Mouse (Mus musculus) E14TG2a.4 (cell line): ENCODE measurements around the gene Hyal3.

ENCODE experiments used
- H3K27me3 ChIP-seq: 2 replicates; pipeline ENCODE4 v1.6.1; 2014; ENCODE audit warnings: low read length, control low read depth; ENCODE audit not compliant: insufficient read depth
- H3K36me3 ChIP-seq: 2 replicates; pipeline ENCODE4 v1.6.1; 2014; ENCODE audit warnings: low read length, control low read depth; ENCODE audit not compliant: insufficient read depth
- H3K4me1 ChIP-seq: replicated peaks from 2 replicates; pipeline ENCODE4 v1.6.1; 2014; ENCODE audit warnings: low read depth, low read length, control low read depth
- H3K4me3 ChIP-seq: replicated peaks from 2 replicates; pipeline ENCODE4 v1.5.1; 2014; ENCODE audit warnings: mild to moderate bottlenecking, low read length
- H3K9me3 ChIP-seq: 2 replicates; pipeline ENCODE4 v1.6.1; 2014; ENCODE audit warnings: low read length, control low read depth
- CTCF ChIP-seq: conservative IDR thresholded peaks from 2 replicates; pipeline ENCODE4 v1.5.1; 2014; ENCODE audit warnings: low read length
- NANOG ChIP-seq: IDR thresholded peaks from 2 replicates; pipeline ENCODE4 v1.6.1; 2014; ENCODE audit warnings: borderline replicate concordance, low read length, mixed read lengths
- POU5F1 ChIP-seq: IDR thresholded peaks from 2 replicates; pipeline ENCODE4 v1.6.1; 2014; ENCODE audit warnings: low read length, borderline replicate concordance

Gene Hyal3

GRCm38 (mm10) chr9:107607653-107608245 is 27.1 kb downstream of the Hyal3 start:
- Histone ChIP-seq H3K9me3 (no peaks in the 10 kb centered on the region), H3K27me3 (peaks cover 74% of the 10 kb centered on the region), H3K4me3 (no peak overlapping the region), H3K36me3 (no peaks in the 10 kb centered on the region), H3K4me1 (peaks cover 94% of the 10 kb centered on the region)
- TF ChIP-seq CTCF (no peak), NANOG (no peak), POU5F1 (no peak)

- no peaks in the 10 kb centered on the region for H3K9me3 ChIP-seq
- no peak for TF ChIP-seq NANOG
- no peak for TF ChIP-seq POU5F1
- TF ChIP-seq CTCF = no peak
- 0 out of 2 replicates have a peak, but pooled peaks cover 3% of the 10 kb centered on the region for H3K36me3 ChIP-seq
- no peak within 1 kb of the TSS; the same call in 1 of the 2 replicates for H3K4me3 ChIP-seq
- peaks cover 95% of the 10 kb centered on the region for H3K4me1 ChIP-seq
- peaks cover 63% of the 10 kb centered on the region for H3K27me3 ChIP-seq
These were observed 28.3 kb downstream of the Hyal3 start, which contains the start of gene Sema3b for GRCm38 (mm10) chr9:107608741-107609432. Sema3b (minus strand) TSS chr9:107609229.

- no peaks in the 10 kb centered on the region for H3K9me3 ChIP-seq
- peaks cover 95% of the 10 kb centered on the region for H3K4me1 ChIP-seq
- TF ChIP-seq CTCF (no peak), POU5F1 (no peak), NANOG (no peak)
- H3K27me3 ChIP-seq = peaks cover 57% of the 10 kb centered on the region
- H3K4me3 ChIP-seq = no peak overlapping the region
- H3K36me3 ChIP-seq = peaks cover 7% of the 10 kb centered on the region; the same call in 1 of the 2 replicates
These were observed 28.8 kb downstream of the Hyal3 start for GRCm38 (mm10) chr9:107609433-107609830.

GRCm38 (mm10) chr9:107611456-107612190 is 31.0 kb downstream of the Hyal3 start:
- Histone ChIP-seq H3K36me3 (peaks cover 29% of the 10 kb centered on the region), H3K27me3 (peaks cover 39% of the 10 kb centered on the region), H3K4me1 (peaks cover 87% of the 10 kb centered on the region), H3K9me3 (no peaks in the 10 kb centered on the region), H3K4me3 (peak overlapping the region; percentile 74)
- TF ChIP-seq POU5F1 = no peak
- TF ChIP-seq CTCF = no peak
- no peak for TF ChIP-seq NANOG

GRCm38 (mm10) chr9:107612191-107612944 is 31.8 kb downstream of the Hyal3 start:
- Histone ChIP-seq H3K27me3 (peaks cover 33% of the 10 kb centered on the region), H3K4me1 (peaks cover 79% of the 10 kb centered on the region), H3K4me3 (peak overlapping the region; percentile 74), H3K36me3 (peaks cover 35% of the 10 kb centered on the region), H3K9me3 (no peaks in the 10 kb centered on the region)
- TF ChIP-seq CTCF (no peak), POU5F1 (no peak), NANOG (no peak)

- TF ChIP-seq CTCF = peak; percentile 22; the same call in 1 of the 2 replicates
- TF ChIP-seq NANOG = no peak
- no peak for TF ChIP-seq POU5F1
- Histone ChIP-seq H3K4me3 (0 out of 2 replicates have a peak overlapping the region, but pooled peaks have one; percentile 10), H3K9me3 (no peaks in the 10 kb centered on the region), H3K36me3 (peaks cover 40% of the 10 kb centered on the region), H3K4me1 (peaks cover 77% of the 10 kb centered on the region), H3K27me3 (peaks cover 27% of the 10 kb centered on the region)
These were observed 32.4 kb downstream of the Hyal3 start for GRCm38 (mm10) chr9:107612945-107613569.

- TF ChIP-seq POU5F1 = no peak
- no peak for TF ChIP-seq NANOG
- TF ChIP-seq CTCF = no peak
- Histone ChIP-seq H3K9me3 (no peaks in the 10 kb centered on the region), H3K4me1 (peaks cover 76% of the 10 kb centered on the region), H3K4me3 (no peak overlapping the region), H3K36me3 (peaks cover 60% of the 10 kb centered on the region), H3K27me3 (peaks cover 14% of the 10 kb centered on the region)
These were observed 34.4 kb downstream of the Hyal3 start for GRCm38 (mm10) chr9:107615035-107615434.

- TF ChIP-seq CTCF (peak; percentile 16; the same call in 1 of the 2 replicates), POU5F1 (no peak)
- H3K36me3 ChIP-seq = peaks cover 72% of the 10 kb centered on the region
- H3K4me3 ChIP-seq = no peak overlapping the region
- H3K27me3 ChIP-seq = no peaks in the 10 kb centered on the region
- no peaks in the 10 kb centered on the region for H3K9me3 ChIP-seq
- H3K4me1 ChIP-seq = peaks cover 62% of the 10 kb centered on the region
These were observed 36.8 kb downstream of the Hyal3 start for GRCm38 (mm10) chr9:107617461-107617860.
